Mouse (Mus musculus) midbrain, embryonic 15.5 days (tissue): ENCODE results near the gene Slc6a15. TPM values are rescaled to one million over a fixed set of nuclear protein-coding genes. Genes with fewer than 3 reads are reported as not detected.

Experiments used
- ATAC-seq: fragments of 200-750 bp; cut with Nextera tagmentation; replicated peaks from 2 replicates; pipeline ENCODE4 v1.8.0; 2017; ENCODE audit warnings: moderate TSS enrichment
- H3K27ac ChIP-seq: fragments of 300-500 bp; sonication (generic); 2 replicates; pipeline ENCODE4 v1.5.1; 2015; ENCODE audit warnings: mild to moderate bottlenecking, inconsistent platforms
- H3K27me3 ChIP-seq: fragments of 300-500 bp; sonication (generic); replicated peaks from 2 replicates; pipeline ENCODE4 v1.6.1; 2015; ENCODE audit warnings: inconsistent platforms
- H3K36me3 ChIP-seq: fragments of 300-500 bp; sonication (generic); replicated peaks from 2 replicates; pipeline ENCODE4 v1.6.1; 2015; ENCODE audit warnings: inconsistent platforms
- H3K4me1 ChIP-seq: fragments of 300-500 bp; sonication (generic); 2 replicates; pipeline ENCODE4 v1.6.1; 2015; ENCODE audit warnings: inconsistent platforms
- H3K4me2 ChIP-seq: fragments of 300-500 bp; sonication (generic); 2 replicates; pipeline ENCODE4 v1.6.1; 2015; ENCODE audit warnings: inconsistent platforms, mild to moderate bottlenecking, moderate library complexity
- H3K4me3 ChIP-seq: fragments of 300-500 bp; sonication (generic); 2 replicates; pipeline ENCODE4 v1.5.1; 2015; ENCODE audit warnings: mild to moderate bottlenecking, inconsistent platforms
- H3K9ac ChIP-seq: fragments of 300-500 bp; sonication (generic); 2 replicates; pipeline ENCODE4 v1.6.1; 2015; ENCODE audit warnings: mild to moderate bottlenecking, inconsistent platforms
- H3K9me3 ChIP-seq: fragments of 300-500 bp; sonication (generic); 2 replicates; pipeline ENCODE4 v1.6.1; 2016; ENCODE audit warnings: inconsistent platforms
- WGBS: fragments of 180-500 bp; shearing (Covaris S2); methylation state at CpG from one replicate; pipeline ENCODE4 v1.1.7; 2015; ENCODE audit warnings: mixed read lengths; 5-methylcytosine and 5-hydroxymethylcytosine counted together
- polyA plus RNA-seq: library from polyadenylated mRNA; unstranded; fragments of >200 nt; fragmentation: Nextera tagmentation; extraction: Ambion mirVana; gene quantifications from 2 replicates; pipeline ENCODE4 v1.2.1, GENCODE M21; 2015

Slc6a15 gene
- 45.3 and 51.7 TPM in 2 replicates for polyA plus RNA-seq

DNA sequence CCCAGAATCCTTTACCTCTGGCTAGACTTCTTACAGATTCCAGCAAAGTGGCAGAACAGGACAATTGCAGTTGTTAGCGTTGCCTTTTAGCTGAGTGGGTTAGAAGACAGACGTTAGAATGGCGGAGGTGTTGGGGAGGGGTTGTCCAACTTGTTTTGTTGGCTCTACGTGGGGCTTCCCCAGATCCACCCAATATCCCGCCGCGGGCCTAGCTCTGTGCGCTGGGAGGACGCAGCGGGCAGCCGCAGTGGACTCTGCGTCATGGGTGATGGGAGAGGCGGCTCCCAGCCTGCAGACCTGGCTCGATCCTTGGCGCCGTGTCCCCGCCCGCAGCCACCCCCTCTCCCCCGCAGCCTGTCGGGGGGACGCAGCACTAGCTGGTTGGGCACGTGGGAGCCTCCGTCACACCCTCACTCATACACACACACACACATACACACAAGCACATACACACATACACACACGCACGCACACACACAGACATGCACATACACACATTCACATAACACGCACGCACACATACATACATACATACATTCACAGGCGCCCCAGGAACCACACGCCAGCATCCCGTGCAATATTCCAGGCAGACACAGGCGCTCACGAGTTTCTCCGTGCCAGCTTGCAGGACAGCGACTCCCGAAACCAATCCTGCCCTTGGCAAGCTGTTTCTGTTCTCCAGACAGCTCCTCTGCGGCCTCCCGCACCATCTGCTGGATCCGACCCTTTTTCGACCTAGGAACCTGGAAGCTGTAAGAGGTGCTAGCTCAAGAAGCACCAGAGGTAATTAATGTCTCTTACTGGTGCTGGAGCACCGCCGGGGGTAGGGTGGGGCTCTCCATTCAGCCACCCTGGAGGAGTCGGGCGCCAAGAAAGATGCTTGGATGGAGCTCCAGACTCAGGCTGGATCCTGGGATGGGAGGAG is at the start of gene Slc6a15:
Gene Slc6a15, plus strand, starts transcription at position 413 of the 925 bp plus-strand sequence.
- no peaks in the 10 kb centered on the region for H3K9me3 ChIP-seq
- under 1% methylated on average over 43 of the region's 43 CpGs for WGBS
- peak within 1 kb of the TSS; percentile 64 for H3K9ac ChIP-seq
- H3K4me2 ChIP-seq: peak within 1 kb of the TSS; percentile 89
- peaks cover 8% of the 10 kb centered on the region for H3K4me1 ChIP-seq
- ATAC-seq: peak; percentile 92
- no peaks in the 10 kb centered on the region for H3K27me3 ChIP-seq
- H3K36me3 ChIP-seq: no peaks in the 10 kb centered on the region
- H3K4me3 ChIP-seq: peak within 1 kb of the TSS; percentile 56
- peak within 1 kb of the TSS; percentile 76 for H3K27ac ChIP-seq

DNA sequence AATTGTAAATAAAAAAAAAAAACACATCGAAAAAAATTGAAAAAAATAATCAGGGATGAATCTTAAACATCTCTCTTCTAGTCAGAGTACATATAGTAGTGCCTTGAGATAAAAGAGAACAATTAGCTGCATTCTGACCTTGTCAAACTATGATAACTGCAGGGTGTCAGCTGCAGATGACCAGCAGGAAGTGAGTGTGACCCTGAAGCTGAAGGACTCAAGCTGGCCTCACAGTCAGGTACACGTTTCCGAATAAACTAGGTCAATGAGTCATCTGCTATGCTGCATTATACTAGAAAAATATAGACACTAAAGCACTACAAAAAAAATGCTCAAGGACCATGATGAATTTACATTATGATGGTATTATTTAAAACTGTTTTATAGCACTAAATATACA is 45.6 kb upstream of the Slc6a15 start:
- no peak for ATAC-seq
- Histone ChIP-seq H3K27ac (no peak overlapping the region), H3K9me3 (no peaks in the 10 kb centered on the region), H3K9ac (no peak overlapping the region), H3K4me1 (no peaks in the 10 kb centered on the region), H3K4me2 (no peak overlapping the region), H3K27me3 (no peaks in the 10 kb centered on the region), H3K36me3 (no peaks in the 10 kb centered on the region), H3K4me3 (no peak overlapping the region)
- 81% methylated on average over 3 of the region's 3 CpGs for WGBS

DNA sequence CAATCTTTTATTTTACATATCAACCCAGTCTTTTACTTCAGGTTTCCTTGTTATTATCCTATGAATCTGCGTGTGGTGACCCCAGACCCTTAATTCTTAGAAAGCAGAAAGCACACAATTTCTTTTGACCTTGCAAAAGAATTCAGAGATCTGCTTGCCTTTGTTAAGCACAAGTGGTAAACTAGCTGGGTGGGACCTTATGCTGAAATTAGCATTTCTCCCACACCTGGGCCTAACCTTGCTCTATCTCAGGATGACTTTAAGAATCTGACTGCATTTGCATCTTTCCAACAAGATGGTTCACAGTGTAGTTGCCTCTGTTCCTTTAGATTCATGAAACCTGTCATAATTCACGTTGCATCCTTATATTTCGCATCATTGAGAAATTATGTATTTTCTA is 44.2 kb upstream of the Slc6a15 start:
- no peaks in the 10 kb centered on the region for H3K27me3 ChIP-seq
- no peaks in the 10 kb centered on the region for H3K36me3 ChIP-seq
- ATAC-seq: no peak
- H3K27ac ChIP-seq: no peak overlapping the region
- H3K4me3 ChIP-seq: no peak overlapping the region
- H3K4me1 ChIP-seq: no peaks in the 10 kb centered on the region
- no peak overlapping the region for H3K4me2 ChIP-seq
- H3K9ac ChIP-seq: no peak overlapping the region
- 81% methylated on average over 3 of the region's 3 CpGs for WGBS
- H3K9me3 ChIP-seq: no peaks in the 10 kb centered on the region

DNA sequence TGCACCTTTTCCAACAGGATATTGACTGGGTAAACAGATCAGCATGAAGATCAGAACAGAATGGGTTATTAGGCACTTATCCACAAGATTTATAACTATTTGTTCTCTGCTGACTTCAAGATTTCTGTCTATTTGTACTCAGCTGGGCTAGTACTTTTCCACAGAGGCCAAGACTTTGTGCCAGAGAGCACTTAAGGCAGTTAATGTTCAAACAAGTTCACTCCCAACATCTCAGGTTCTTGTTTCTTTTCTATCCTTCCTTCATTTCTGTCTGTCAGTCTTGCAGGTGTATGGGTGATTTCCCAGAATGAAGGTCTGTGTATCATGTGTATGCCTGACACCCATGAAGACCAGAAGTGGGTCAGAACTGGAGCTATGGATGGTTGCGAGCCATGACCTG is 33.3 kb upstream of the Slc6a15 start:
- ATAC-seq: no peak
- Histone ChIP-seq H3K9ac (no peak overlapping the region), H3K36me3 (no peaks in the 10 kb centered on the region), H3K4me3 (no peak overlapping the region), H3K27ac (no peak overlapping the region), H3K4me2 (no peak overlapping the region), H3K4me1 (no peaks in the 10 kb centered on the region), H3K27me3 (no peaks in the 10 kb centered on the region), H3K9me3 (no peaks in the 10 kb centered on the region)
- 88% methylated on average over 1 of the region's 1 CpGs for WGBS

DNA sequence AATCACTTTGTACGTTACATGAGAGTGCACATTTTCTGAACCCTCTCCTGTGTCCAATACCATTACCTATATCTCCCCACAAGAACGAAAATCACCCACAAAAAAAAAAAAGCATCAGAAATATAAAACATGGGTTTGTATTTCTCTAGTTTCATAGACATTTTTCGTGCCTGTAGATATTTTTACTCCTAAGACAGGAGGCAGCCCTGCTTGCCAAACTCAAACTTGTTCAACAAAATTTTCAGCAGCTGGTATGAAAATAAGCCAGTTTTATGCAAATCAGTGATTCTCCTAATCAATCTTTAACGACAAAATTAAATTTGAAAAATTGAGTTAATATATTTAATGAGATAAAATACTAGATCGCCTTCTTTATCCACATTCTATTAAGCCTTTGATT is 27.7 kb upstream of the Slc6a15 start:
- Histone ChIP-seq H3K9ac (no peak overlapping the region), H3K36me3 (no peaks in the 10 kb centered on the region), H3K27me3 (no peaks in the 10 kb centered on the region), H3K9me3 (no peaks in the 10 kb centered on the region), H3K4me2 (no peak overlapping the region), H3K4me1 (no peaks in the 10 kb centered on the region), H3K4me3 (no peak overlapping the region), H3K27ac (no peak overlapping the region)
- ATAC-seq: no peak
- WGBS: 86% methylated on average over 5 of the region's 5 CpGs

DNA sequence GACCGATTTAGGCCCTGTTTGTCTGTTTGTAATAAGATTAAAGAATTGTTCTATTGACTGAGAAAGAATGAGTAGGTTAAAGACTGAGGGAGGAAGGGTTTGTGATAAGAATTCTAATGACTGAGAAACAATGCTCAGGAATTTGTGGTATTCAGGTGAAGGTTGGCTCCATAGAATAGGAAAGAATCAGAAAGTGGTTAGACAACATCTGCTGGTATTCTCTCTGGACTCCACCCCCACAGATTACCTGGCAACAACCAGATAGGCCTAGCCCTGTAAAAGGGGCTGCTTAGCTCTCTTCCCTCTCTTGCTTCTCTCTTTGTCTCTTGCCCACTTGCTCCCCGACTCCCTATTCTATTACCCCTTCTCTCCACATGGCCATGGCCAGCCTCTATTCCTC is 20.8 kb upstream of the Slc6a15 start:
- Histone ChIP-seq H3K36me3 (no peaks in the 10 kb centered on the region), H3K9me3 (no peaks in the 10 kb centered on the region), H3K27ac (no peak overlapping the region), H3K27me3 (no peaks in the 10 kb centered on the region), H3K4me3 (no peak overlapping the region), H3K4me2 (no peak overlapping the region), H3K4me1 (no peaks in the 10 kb centered on the region), H3K9ac (no peak overlapping the region)
- no peak for ATAC-seq
- 36% methylated on average over 2 of the region's 2 CpGs for WGBS

GRCm38 (mm10) chr10:103368296-103369080 is 905 bp downstream of the Slc6a15 start:
- peak overlapping the region; percentile 89 for H3K4me2 ChIP-seq
- H3K27me3 ChIP-seq: no peaks in the 10 kb centered on the region
- H3K36me3 ChIP-seq: no peaks in the 10 kb centered on the region
- peak overlapping the region; percentile 64 for H3K9ac ChIP-seq
- H3K27ac ChIP-seq: peak overlapping the region; percentile 76
- H3K4me1 ChIP-seq: peaks cover 8% of the 10 kb centered on the region
- under 1% methylated on average over 37 of the region's 37 CpGs for WGBS
- no peaks in the 10 kb centered on the region for H3K9me3 ChIP-seq
- peak overlapping the region; percentile 56 for H3K4me3 ChIP-seq
- peak; percentile 75 for ATAC-seq

GRCm38 (mm10) chr10:103369081-103369420 is 1.5 kb downstream of the Slc6a15 start:
- H3K9ac ChIP-seq: peak overlapping the region; percentile 64

GRCm38 (mm10) chr10:103402171-103402570 is 34.6 kb downstream of the Slc6a15 start:
- WGBS: 15% methylated on average over 4 of the region's 4 CpGs
- ATAC-seq: peak; percentile 65; the same call in 1 of the 2 replicates
- H3K9me3 ChIP-seq: no peaks in the 10 kb centered on the region
- no peaks in the 10 kb centered on the region for H3K36me3 ChIP-seq
- no peak overlapping the region for H3K9ac ChIP-seq
- H3K4me3 ChIP-seq: no peak overlapping the region
- no peaks in the 10 kb centered on the region for H3K4me1 ChIP-seq
- no peak overlapping the region for H3K27ac ChIP-seq
- no peak overlapping the region for H3K4me2 ChIP-seq
- H3K27me3 ChIP-seq: no peaks in the 10 kb centered on the region

More at GRCm38 (mm10) chr10:103369081-103369420, 1.5 kb downstream of the Slc6a15 start:
- Histone ChIP-seq H3K27ac (peak overlapping the region; percentile 76), H3K27me3 (no peaks in the 10 kb centered on the region), H3K4me3 (peak overlapping the region; percentile 56), H3K9me3 (no peaks in the 10 kb centered on the region), H3K4me2 (peak overlapping the region; percentile 89), H3K4me1 (peaks cover 8% of the 10 kb centered on the region), H3K36me3 (no peaks in the 10 kb centered on the region)
- peak; percentile 91 for ATAC-seq
- 0% methylated on average over 8 of the region's 8 CpGs for WGBS

- no peak overlapping the region for H3K27ac ChIP-seq
- H3K4me3 ChIP-seq: no peak overlapping the region
- H3K9ac ChIP-seq: no peak overlapping the region
- H3K27me3 ChIP-seq: no peaks in the 10 kb centered on the region
- no peak for ATAC-seq
- H3K4me2 ChIP-seq: no peak overlapping the region
- no peaks in the 10 kb centered on the region for H3K36me3 ChIP-seq
- H3K4me1 ChIP-seq: no peaks in the 10 kb centered on the region
- WGBS: 84% methylated on average over 1 of the region's 1 CpGs
- H3K9me3 ChIP-seq: no peaks in the 10 kb centered on the region
Measured at GRCm38 (mm10) chr10:103427717-103428116, 60.1 kb downstream of the Slc6a15 start.

DNA sequence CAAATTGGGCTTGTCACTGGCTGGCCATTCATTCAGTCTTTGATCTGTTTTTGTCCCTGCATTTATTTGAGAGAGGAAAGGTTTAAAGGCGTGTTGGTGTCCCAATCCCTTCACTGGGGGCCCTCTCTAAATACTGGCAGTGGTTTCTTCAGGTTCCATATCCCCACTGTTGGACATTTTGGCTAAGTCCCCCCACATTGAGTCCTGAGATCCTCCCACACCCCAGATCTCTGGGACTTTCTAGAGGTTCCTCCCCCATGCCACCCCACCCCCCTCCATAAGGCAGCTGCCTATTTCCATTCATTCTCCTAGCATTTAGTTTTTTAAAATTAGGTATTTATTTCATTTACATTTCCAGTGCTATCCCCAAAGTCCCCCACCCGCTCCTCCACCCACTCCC is 75.0 kb downstream of the Slc6a15 start:
- Histone ChIP-seq H3K4me1 (no peaks in the 10 kb centered on the region), H3K9ac (no peak overlapping the region), H3K36me3 (no peaks in the 10 kb centered on the region), H3K27me3 (no peaks in the 10 kb centered on the region), H3K9me3 (no peaks in the 10 kb centered on the region), H3K4me3 (no peak overlapping the region), H3K27ac (no peak overlapping the region), H3K4me2 (no peak overlapping the region)
- 84% methylated on average over 2 of the region's 2 CpGs for WGBS
- peak; percentile 35 for ATAC-seq

DNA sequence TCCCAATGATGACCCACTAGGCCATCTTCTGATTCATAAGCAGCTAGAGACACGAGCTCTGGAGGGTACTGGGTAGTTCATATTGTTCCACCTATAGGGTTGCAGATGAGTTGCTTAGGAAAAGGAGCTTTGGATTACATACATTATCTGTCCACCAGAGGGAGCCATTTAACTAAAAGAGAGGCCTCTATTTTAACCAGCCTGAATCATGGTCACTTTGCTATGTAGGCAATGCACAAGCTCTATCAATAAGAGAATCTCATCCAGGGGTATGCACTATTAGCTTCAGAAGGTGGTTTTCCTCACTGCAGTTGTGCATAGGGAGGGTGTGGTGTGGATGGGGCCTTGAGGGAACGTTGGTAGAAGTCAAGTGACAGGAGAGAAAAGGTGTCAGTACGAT is 75.5 kb downstream of the Slc6a15 start:
- H3K27me3 ChIP-seq: no peaks in the 10 kb centered on the region
- H3K9me3 ChIP-seq: no peaks in the 10 kb centered on the region
- no peak overlapping the region for H3K4me2 ChIP-seq
- H3K4me3 ChIP-seq: no peak overlapping the region
- WGBS: 43% methylated on average over 3 of the region's 3 CpGs
- H3K36me3 ChIP-seq: no peaks in the 10 kb centered on the region
- no peaks in the 10 kb centered on the region for H3K4me1 ChIP-seq
- H3K27ac ChIP-seq: no peak overlapping the region
- H3K9ac ChIP-seq: no peak overlapping the region
- ATAC-seq: peak; percentile 93
